Mouse (Mus musculus): ENCODE measurements around the gene Pkp4.

Gene Pkp4

GRCm38 (mm10) chr2:59184107-59185064, 23.7 kb downstream of the Pkp4 start:
- no peak for DNase-seq (ENCODE audit: low read depth, low spot score)

- DNase-seq (ENCODE audit: low read depth, low spot score) = no peak
Measured at GRCm38 (mm10) chr2:59186122-59186521, 25.5 kb downstream of the Pkp4 start.

- DNase-seq (ENCODE audit: low read depth, low spot score) = no peak
Measured at GRCm38 (mm10) chr2:59186966-59187365, 26.3 kb downstream of the Pkp4 start.

- DNase-seq (ENCODE audit: low read depth, low spot score) = no peak
Measured at GRCm38 (mm10) chr2:59188306-59188705, 27.7 kb downstream of the Pkp4 start.

GRCm38 (mm10) chr2:59189661-59190185, 29.1 kb downstream of the Pkp4 start:
- DNase-seq (ENCODE audit: low read depth, low spot score) = no peak

- no peak for DNase-seq (ENCODE audit: low read depth, low spot score)
Measured at GRCm38 (mm10) chr2:59190186-59190585, 29.5 kb downstream of the Pkp4 start.

GRCm38 (mm10) chr2:59191466-59191865, 30.8 kb downstream of the Pkp4 start:
- no peak for DNase-seq (ENCODE audit: low read depth, low spot score)

GRCm38 (mm10) chr2:59193117-59193516, 32.5 kb downstream of the Pkp4 start:
- DNase-seq (ENCODE audit: low read depth, low spot score) = no peak

- DNase-seq (ENCODE audit: low read depth, low spot score) = no peak
Measured at GRCm38 (mm10) chr2:59197156-59197555, 36.5 kb downstream of the Pkp4 start.

GRCm38 (mm10) chr2:59199476-59199976, 38.9 kb downstream of the Pkp4 start:
- DNase-seq (ENCODE audit: low read depth, low spot score) = no peak

GRCm38 (mm10) chr2:59200511-59200910, 39.9 kb downstream of the Pkp4 start:
- DNase-seq (ENCODE audit: low read depth, low spot score) = no peak

- DNase-seq (ENCODE audit: low read depth, low spot score) = no peak
Measured at GRCm38 (mm10) chr2:59202930-59203329, 42.3 kb downstream of the Pkp4 start.

GRCm38 (mm10) chr2:59203627-59204425, 43.2 kb downstream of the Pkp4 start:
- peak; percentile 14 for DNase-seq (ENCODE audit: low read depth, low spot score)

GRCm38 (mm10) chr2:59205092-59205491, 44.4 kb downstream of the Pkp4 start:
- no peak for DNase-seq (ENCODE audit: low read depth, low spot score)

- DNase-seq (ENCODE audit: low read depth, low spot score) = no peak
Measured at GRCm38 (mm10) chr2:59206190-59206589, 45.5 kb downstream of the Pkp4 start.

- DNase-seq (ENCODE audit: low read depth, low spot score) = no peak
Measured at GRCm38 (mm10) chr2:59207240-59207639, 46.6 kb downstream of the Pkp4 start.

- DNase-seq (ENCODE audit: low read depth, low spot score) = no peak
Measured at GRCm38 (mm10) chr2:59207725-59208124, 47.1 kb downstream of the Pkp4 start.

- DNase-seq (ENCODE audit: low read depth, low spot score) = no peak
Measured at GRCm38 (mm10) chr2:59208276-59208675, 47.6 kb downstream of the Pkp4 start.

GRCm38 (mm10) chr2:59211051-59211450, 50.4 kb downstream of the Pkp4 start:
- no peak for DNase-seq (ENCODE audit: low read depth, low spot score)

- DNase-seq (ENCODE audit: low read depth, low spot score) = no peak
Measured at GRCm38 (mm10) chr2:59212430-59212829, 51.8 kb downstream of the Pkp4 start.

GRCm38 (mm10) chr2:59212846-59213245, 52.2 kb downstream of the Pkp4 start:
- DNase-seq (ENCODE audit: low read depth, low spot score) = no peak

GRCm38 (mm10) chr2:59217931-59218330, 57.3 kb downstream of the Pkp4 start:
- DNase-seq (ENCODE audit: low read depth, low spot score) = no peak

Measured in CD4-positive helper T cell, adult 2 months (primary cell).